Mouse (Mus musculus) fibroblast of lung, adult 2 months (primary cell): Measurements from ENCODE around the gene Selenop.
"Not testable (repeated sequence)": the region's sequence is repeated elsewhere in the genome, so short reads cannot be mapped to it uniquely, and the experiment has no call there.

Experiments used
- DNase-seq: peaks from one replicate; pipeline ENCODE4 v3.0.0-alpha.2; 2011; ENCODE audit warnings: low read depth

Selenop gene

GRCm38 (mm10) chr15:3268247-3268646 lies at the start of gene Selenop:
Gene Selenop (plus strand): TSS chr15:3268547.
- DNase-seq: no peak

- DNase-seq: not testable (repeated sequence)
Observed at GRCm38 (mm10) chr15:3218668-3219067, 49.7 kb upstream of the Selenop start.

GRCm38 (mm10) chr15:3222803-3223437 lies 45.4 kb upstream of the Selenop start:
- DNase-seq: no peak

GRCm38 (mm10) chr15:3226573-3226972 lies 41.8 kb upstream of the Selenop start:
- no peak for DNase-seq

GRCm38 (mm10) chr15:3228185-3228584 lies 40.2 kb upstream of the Selenop start:
- DNase-seq: no peak

GRCm38 (mm10) chr15:3228990-3229389 lies 39.4 kb upstream of the Selenop start:
- DNase-seq: no peak

DNA sequence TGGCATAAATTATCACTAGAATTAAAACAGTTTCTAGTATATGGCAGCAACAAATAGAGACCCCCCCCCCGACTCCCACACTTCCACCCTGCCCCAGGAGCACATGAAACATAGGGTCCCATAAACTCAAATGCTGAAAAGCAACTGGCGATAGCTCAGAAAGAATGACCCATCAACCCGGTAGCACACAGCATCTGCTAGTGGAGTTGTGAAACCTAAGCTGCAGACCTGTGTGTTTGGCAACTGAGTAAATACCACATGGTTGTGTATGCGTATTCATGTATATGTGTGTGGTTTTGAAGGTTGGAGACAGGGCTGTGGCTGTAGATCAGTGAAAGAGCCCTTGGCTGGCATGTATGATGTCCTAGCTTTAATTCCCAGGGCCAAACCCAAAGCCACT lies 37.3 kb upstream of the Selenop start:
- DNase-seq: no peak

- no peak for DNase-seq
Observed at GRCm38 (mm10) chr15:3232168-3232835, 36.0 kb upstream of the Selenop start.

- no peak for DNase-seq
Observed at GRCm38 (mm10) chr15:3233837-3234551, 34.4 kb upstream of the Selenop start.

DNA sequence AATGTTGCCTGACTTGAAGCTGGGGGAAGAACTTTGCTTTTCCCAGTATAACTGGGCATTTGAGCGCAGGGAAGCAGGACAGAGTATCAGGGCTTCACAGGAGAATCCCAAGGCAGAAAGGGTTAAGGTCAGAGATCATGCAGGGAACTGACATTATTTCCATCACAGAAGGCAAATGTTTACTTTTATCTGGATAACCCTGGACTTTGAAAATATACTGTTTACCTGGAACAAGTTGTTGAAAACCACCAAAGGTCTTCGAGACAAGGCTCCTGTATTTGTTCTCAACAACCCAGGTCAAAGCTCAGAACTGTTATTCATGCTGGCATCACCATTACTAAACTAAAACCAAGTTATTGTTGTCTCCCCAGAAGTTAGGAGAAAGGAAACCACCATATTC lies 32.0 kb upstream of the Selenop start:
- DNase-seq: no peak

- DNase-seq: no peak
Observed at GRCm38 (mm10) chr15:3237963-3238362, 30.4 kb upstream of the Selenop start.

DNA sequence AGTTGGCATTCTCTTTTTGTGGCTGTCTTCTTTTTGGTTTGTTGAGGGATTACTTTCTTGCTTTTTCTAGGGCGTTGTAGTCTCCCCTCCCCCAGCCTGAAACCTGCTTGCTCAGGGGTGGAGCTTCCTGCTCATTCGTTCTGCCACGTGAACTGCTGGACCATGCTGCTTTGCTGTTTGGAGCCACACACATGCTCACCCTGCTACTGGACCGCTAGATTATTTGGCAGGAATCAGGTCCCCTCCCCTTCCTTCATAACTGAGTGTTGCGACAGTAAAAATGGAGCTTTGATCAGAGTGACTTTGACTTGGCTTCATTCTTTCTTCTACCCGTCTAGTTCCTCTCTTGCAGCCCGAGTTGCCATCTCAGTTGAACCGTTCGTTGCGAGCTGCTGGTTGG lies 23.3 kb upstream of the Selenop start:
- DNase-seq: not testable (repeated sequence)

- no peak for DNase-seq
Observed at GRCm38 (mm10) chr15:3250620-3251019, 17.7 kb upstream of the Selenop start.

DNA sequence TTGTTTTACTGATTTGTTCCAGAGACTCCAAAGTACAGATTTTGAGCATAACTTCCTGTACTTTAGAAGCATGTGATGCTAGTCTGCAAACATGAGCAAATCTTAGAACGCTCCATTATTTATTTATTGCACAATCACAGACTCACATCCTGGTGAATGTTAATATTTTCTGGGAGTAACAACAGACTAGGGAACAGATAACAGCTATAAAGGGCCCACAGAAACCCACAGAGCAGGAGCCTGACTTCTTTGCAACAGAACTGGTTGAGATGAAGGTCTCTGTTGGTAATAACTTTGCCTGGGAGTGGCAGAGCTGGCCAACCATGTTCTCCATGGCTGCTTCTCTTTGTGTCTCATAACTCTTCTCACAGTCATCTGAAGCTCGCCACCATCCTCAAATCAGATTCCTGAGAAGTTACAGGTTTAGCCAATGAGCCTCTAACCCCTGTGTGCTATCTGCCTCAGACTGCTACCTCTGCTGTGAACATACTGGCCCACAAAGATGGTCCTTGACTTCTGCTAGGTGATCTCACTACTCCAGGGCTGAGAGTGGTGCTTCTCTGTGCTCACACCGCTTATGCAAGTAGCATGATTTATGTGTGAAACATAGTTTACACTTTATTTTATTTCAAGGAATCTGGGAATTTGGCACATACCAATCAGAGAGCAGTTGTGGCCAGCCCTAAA lies 17.2 kb upstream of the Selenop start:
- DNase-seq: no peak

DNA sequence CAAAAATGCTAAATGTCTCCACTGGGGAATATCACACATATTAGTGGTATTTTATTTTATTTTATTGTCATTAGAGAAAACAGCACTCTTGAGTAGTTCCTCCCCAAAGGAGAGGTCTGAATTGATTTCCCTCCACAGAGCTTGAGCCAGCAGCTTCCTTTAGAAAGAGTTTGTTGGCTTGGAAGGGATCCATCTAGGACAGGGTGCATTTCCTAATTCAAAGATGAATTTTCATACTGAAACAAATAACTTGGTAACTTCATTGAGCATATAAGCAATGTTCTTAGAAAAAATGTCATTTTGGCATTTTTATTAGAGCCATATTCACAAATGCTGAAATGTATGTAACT lies 16.7 kb upstream of the Selenop start:
- DNase-seq: no peak

DNA sequence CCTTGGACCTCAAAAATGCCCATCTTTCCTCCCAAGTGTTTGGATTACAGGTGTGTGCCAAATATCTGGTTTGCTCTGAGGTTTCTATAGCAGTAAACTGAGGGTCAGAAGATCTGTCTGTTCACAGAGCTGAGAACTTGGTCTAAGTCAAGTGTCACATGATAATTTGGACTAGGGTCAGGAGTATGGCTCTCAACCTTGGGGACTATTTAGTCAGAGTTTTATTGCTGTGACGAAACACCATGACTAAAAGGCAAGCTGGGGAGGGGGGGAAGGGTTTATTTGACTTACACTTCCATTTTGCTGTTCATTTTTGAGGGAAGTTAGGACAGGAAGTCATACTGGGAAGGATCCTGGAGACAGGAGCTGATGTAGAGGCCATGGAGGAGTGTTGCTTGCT lies 9.3 kb upstream of the Selenop start:
- no peak for DNase-seq

DNA sequence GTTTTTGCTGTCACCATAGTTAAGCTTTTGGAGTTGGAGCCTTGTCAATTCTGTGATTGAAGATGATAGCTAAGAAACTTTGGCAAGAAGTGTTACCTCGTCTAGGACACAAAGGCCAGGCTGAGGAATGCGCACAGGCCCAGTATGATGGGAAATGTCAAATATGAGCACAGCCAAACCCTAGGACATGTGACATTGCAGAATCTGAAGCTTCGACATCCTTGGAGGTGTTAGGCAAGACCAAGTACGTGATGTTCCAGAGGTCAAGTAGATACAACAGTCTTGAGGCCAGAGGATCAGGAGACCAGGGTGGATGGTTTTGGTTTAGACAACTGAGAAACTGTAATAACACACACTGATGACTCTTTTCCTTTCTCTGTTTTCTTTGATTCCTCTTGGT lies 8.0 kb upstream of the Selenop start:
- DNase-seq: no peak

GRCm38 (mm10) chr15:3262883-3263282 lies 5.5 kb upstream of the Selenop start:
- DNase-seq: no peak

- no peak for DNase-seq
Observed at GRCm38 (mm10) chr15:3264293-3264692, 4.1 kb upstream of the Selenop start.

- DNase-seq: no peak
Observed at GRCm38 (mm10) chr15:3264828-3265227, 3.5 kb upstream of the Selenop start.

GRCm38 (mm10) chr15:3269496-3269895 lies 1.1 kb downstream of the Selenop start:
- DNase-seq: no peak

- no peak for DNase-seq
Observed at GRCm38 (mm10) chr15:3269996-3270645, 1.8 kb downstream of the Selenop start.
